Mouse (Mus musculus): Measurements from ENCODE around the gene Washc4. TPM values are rescaled to one million over a fixed set of nuclear protein-coding genes. Genes with fewer than 3 reads are reported as not detected.

Gene Washc4
- polyA plus RNA-seq, 1 experiment = 4.5 TPM

DNA sequence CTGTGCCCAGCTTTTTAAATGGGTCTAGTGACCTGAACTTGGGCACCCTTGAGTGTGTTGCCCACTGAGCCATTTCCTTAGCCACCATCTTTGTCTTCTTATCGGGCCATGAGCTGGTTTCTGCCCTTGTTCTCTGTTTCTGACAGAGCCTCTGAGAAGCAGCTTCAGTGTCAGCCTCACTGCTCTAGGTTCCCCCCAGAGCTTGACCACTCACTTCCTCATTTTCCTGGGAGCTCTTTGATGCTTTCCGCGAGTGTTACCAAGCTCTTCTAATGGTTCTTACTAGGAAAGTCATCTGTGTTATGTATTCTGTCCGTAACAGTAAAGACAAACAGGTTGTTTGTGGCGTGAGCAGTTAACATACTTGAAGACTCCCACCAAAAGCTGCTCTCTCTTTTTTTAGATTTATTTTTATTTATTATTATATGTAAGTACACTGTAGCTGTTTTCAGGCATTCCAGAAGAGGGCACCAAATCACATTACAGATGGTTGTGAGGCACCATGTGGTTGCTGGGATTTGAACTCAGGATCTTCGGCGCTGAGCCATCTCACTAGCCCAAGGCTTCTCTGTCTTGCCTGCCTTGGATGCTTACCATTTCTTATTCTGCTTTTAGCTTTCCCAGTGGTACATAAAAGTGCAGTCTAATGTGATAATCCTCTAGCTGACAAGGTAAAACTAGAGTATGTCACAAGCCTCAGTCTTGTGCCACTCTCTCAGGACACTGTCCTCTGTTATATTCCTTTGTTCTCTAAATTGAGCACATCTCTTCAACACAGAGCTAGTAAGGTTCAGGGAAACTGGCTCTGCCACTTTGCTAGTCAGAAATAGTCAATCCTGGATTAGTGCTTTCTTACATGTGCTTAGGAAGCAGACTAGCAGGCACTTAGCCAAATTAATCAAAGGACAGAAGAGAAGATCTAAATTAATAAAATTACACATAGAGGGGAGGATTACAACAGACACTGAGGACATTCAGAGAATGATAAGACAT, 22.2 kb downstream of the Washc4 start:
- H3K36me3 ChIP-seq (ENCODE audit: control insufficient read depth, insufficient read depth) = peaks cover 93% of the 10 kb centered on the region
- no peaks in the 10 kb centered on the region for H3K79me3 ChIP-seq (ENCODE audit: low read depth)
- H3K79me2 ChIP-seq (ENCODE audit: control insufficient read depth, insufficient read depth) = no peaks in the 10 kb centered on the region

DNA sequence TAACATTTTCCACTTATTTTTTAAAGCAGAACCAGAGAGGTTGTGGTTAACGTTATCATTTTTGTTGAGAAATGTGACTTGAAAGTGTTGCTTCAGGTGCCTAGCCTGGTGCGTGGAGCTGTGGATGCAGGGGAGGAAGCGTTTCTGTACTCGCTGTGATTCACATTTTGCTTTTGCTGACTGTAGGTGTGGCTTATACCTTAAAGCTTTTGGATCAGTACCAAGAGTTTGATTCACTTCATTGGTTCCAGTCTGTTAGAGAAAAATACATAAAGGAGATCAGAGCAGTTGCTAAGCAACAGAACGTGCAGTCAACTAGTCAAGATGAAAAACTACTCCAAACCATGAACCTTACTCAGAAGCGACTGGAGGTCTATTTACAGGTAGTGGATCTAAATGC, 47.2 kb downstream of the Washc4 start:
- H3K27me3 ChIP-seq (ENCODE audit: control insufficient read depth, insufficient read depth, insufficient read length) = no peaks in the 10 kb centered on the region
- H3K79me2 ChIP-seq (ENCODE audit: control insufficient read depth, insufficient read depth) = no peaks in the 10 kb centered on the region
- H3K79me3 ChIP-seq (ENCODE audit: low read depth) = no peaks in the 10 kb centered on the region
- H3K36me3 ChIP-seq (ENCODE audit: control insufficient read depth, insufficient read depth) = peaks cover 97% of the 10 kb centered on the region
- TF ChIP-seq MAX (IDR thresholded peaks at IDR 0.05) (no peak), MYOG (IDR thresholded peaks at IDR 0.05; ENCODE audit: control insufficient read depth, extremely low read depth, insufficient read length) (no peak)
- no peak overlapping the region for H3K4me3 ChIP-seq (ENCODE audit: insufficient read depth, poor library complexity, severe bottlenecking)
- no peak overlapping the region for H3ac ChIP-seq (ENCODE audit: control insufficient read depth, insufficient read length, low read depth)

More for the DNA sequence above, 22.2 kb downstream of the Washc4 start:
- Histone ChIP-seq H3K4me3 (ENCODE audit: insufficient read depth, poor library complexity, severe bottlenecking) (no peak overlapping the region), H3K27me3 (ENCODE audit: control insufficient read depth, insufficient read depth, insufficient read length) (no peaks in the 10 kb centered on the region), H3ac (ENCODE audit: control insufficient read depth, insufficient read length, low read depth) (no peak overlapping the region)
- TF ChIP-seq MYOG (IDR thresholded peaks at IDR 0.05; ENCODE audit: control insufficient read depth, extremely low read depth, insufficient read length) (no peak), USF1 (IDR thresholded peaks at IDR 0.05; ENCODE audit: low read depth) (no peak), MAX (IDR thresholded peaks at IDR 0.05) (no peak), MYOD1 (IDR thresholded peaks at IDR 0.05; ENCODE audit: control insufficient read depth, insufficient read length, low read depth) (no peak), FOSL1 (IDR thresholded peaks at IDR 0.05; ENCODE audit: insufficient read depth, low read length, poor library complexity, severe bottlenecking) (no peak), CEBPB (IDR thresholded peaks at IDR 0.05; ENCODE audit: low read depth) (no peak), CTCF (IDR thresholded peaks at IDR 0.05; ENCODE audit: control insufficient read depth, insufficient read depth, insufficient read length) (no peak)

- Histone ChIP-seq H3K79me3 (ENCODE audit: low read depth) (no peaks in the 10 kb centered on the region), H3K36me3 (ENCODE audit: control insufficient read depth, insufficient read depth) (peaks cover 97% of the 10 kb centered on the region), H3K27me3 (ENCODE audit: control insufficient read depth, insufficient read depth, insufficient read length) (no peaks in the 10 kb centered on the region), H3K4me3 (ENCODE audit: insufficient read depth, poor library complexity, severe bottlenecking) (no peak overlapping the region), H3K79me2 (ENCODE audit: control insufficient read depth, insufficient read depth) (no peaks in the 10 kb centered on the region), H3ac (ENCODE audit: control insufficient read depth, insufficient read length, low read depth) (no peak overlapping the region)
- TF ChIP-seq FOSL1 (IDR thresholded peaks at IDR 0.05; ENCODE audit: insufficient read depth, low read length, poor library complexity, severe bottlenecking) (no peak), MYOG (IDR thresholded peaks at IDR 0.05; ENCODE audit: control insufficient read depth, extremely low read depth, insufficient read length) (no peak), USF1 (IDR thresholded peaks at IDR 0.05; ENCODE audit: low read depth) (no peak), MAX (IDR thresholded peaks at IDR 0.05) (no peak), CTCF (IDR thresholded peaks at IDR 0.05; ENCODE audit: control insufficient read depth, insufficient read depth, insufficient read length) (no peak), MYOD1 (IDR thresholded peaks at IDR 0.05; ENCODE audit: control insufficient read depth, insufficient read length, low read depth) (no peak), CEBPB (IDR thresholded peaks at IDR 0.05; ENCODE audit: low read depth) (no peak)
Measured at GRCm38 (mm10) chr10:83592616-83593015, 49.1 kb downstream of the Washc4 start.

GRCm38 (mm10) chr10:83594526-83594925, 51.0 kb downstream of the Washc4 start:
- H3K27me3 ChIP-seq (ENCODE audit: control insufficient read depth, insufficient read depth, insufficient read length) = no peaks in the 10 kb centered on the region
- H3K79me2 ChIP-seq (ENCODE audit: control insufficient read depth, insufficient read depth) = no peaks in the 10 kb centered on the region
- H3K4me3 ChIP-seq (ENCODE audit: insufficient read depth, poor library complexity, severe bottlenecking) = no peak overlapping the region
- H3K79me3 ChIP-seq (ENCODE audit: low read depth) = no peaks in the 10 kb centered on the region
- peaks cover 96% of the 10 kb centered on the region for H3K36me3 ChIP-seq (ENCODE audit: control insufficient read depth, insufficient read depth)
- no peak overlapping the region for H3ac ChIP-seq (ENCODE audit: control insufficient read depth, insufficient read length, low read depth)
- TF ChIP-seq MYOD1 (IDR thresholded peaks at IDR 0.05; ENCODE audit: control insufficient read depth, insufficient read length, low read depth) (no peak), CTCF (IDR thresholded peaks at IDR 0.05; ENCODE audit: control insufficient read depth, insufficient read depth, insufficient read length) (no peak), CEBPB (IDR thresholded peaks at IDR 0.05; ENCODE audit: low read depth) (no peak), MYOG (IDR thresholded peaks at IDR 0.05; ENCODE audit: control insufficient read depth, extremely low read depth, insufficient read length) (no peak), MAX (IDR thresholded peaks at IDR 0.05) (no peak), USF1 (IDR thresholded peaks at IDR 0.05; ENCODE audit: low read depth) (no peak), FOSL1 (IDR thresholded peaks at IDR 0.05; ENCODE audit: insufficient read depth, low read length, poor library complexity, severe bottlenecking) (no peak)

- Histone ChIP-seq H3K36me3 (ENCODE audit: control insufficient read depth, insufficient read depth) (peaks cover 87% of the 10 kb centered on the region), H3K79me3 (ENCODE audit: low read depth) (no peaks in the 10 kb centered on the region), H3ac (ENCODE audit: control insufficient read depth, insufficient read length, low read depth) (no peak overlapping the region), H3K4me3 (ENCODE audit: insufficient read depth, poor library complexity, severe bottlenecking) (no peak overlapping the region), H3K79me2 (ENCODE audit: control insufficient read depth, insufficient read depth) (no peaks in the 10 kb centered on the region), H3K27me3 (ENCODE audit: control insufficient read depth, insufficient read depth, insufficient read length) (no peaks in the 10 kb centered on the region)
- TF ChIP-seq MAX (IDR thresholded peaks at IDR 0.05) (no peak), FOSL1 (IDR thresholded peaks at IDR 0.05; ENCODE audit: insufficient read depth, low read length, poor library complexity, severe bottlenecking) (no peak), MYOG (IDR thresholded peaks at IDR 0.05; ENCODE audit: control insufficient read depth, extremely low read depth, insufficient read length) (no peak)
Measured at GRCm38 (mm10) chr10:83600650-83601049, 57.1 kb downstream of the Washc4 start.
